Mouse (Mus musculus) bone marrow macrophage, adult 2 months (primary cell): ENCODE data around the gene Olfr820. TPM values are rescaled to one million over a fixed set of nuclear protein-coding genes. Genes with fewer than 3 reads are reported as not detected.
"Not testable (repeated sequence)": the region's sequence is repeated elsewhere in the genome, so short reads cannot be mapped to it uniquely, and the experiment has no call there.

Experiments used
- H3K27ac ChIP-seq: 2 replicates; pipeline ENCODE4 v1.5.1; 2012; ENCODE audit warnings: low read depth, low read length; ENCODE audit not compliant: insufficient read depth
- H3K4me1 ChIP-seq: 2 replicates; pipeline ENCODE4 v1.6.1; 2012; ENCODE audit warnings: low read length; ENCODE audit not compliant: control insufficient read depth, insufficient read depth
- H3K4me3 ChIP-seq: 2 replicates; pipeline ENCODE4 v1.5.1; 2012; ENCODE audit warnings: mild to moderate bottlenecking, low read length, moderate library complexity; ENCODE audit not compliant: insufficient read depth
- CTCF ChIP-seq: IDR thresholded peaks from 2 replicates; pipeline ENCODE4 v1.5.1; 2012; ENCODE audit warnings: low read depth, mild to moderate bottlenecking, low read length, moderate library complexity
- POLR2A ChIP-seq: IDR thresholded peaks from 2 replicates; pipeline ENCODE4 v1.6.1; 2012; ENCODE audit warnings: mild to moderate bottlenecking, low read depth, low read length, borderline replicate concordance
- polyA plus RNA-seq: library from polyadenylated mRNA; stranded (reverse); fragments of >200 nt; gene quantifications from 2 replicates; pipeline ENCODE4 v1.2.4, GENCODE M21; 2012; ENCODE audit not compliant: missing spikeins, insufficient read depth, insufficient read length

Gene Olfr820
- polyA plus RNA-seq = not detected in 2 replicates

DNA sequence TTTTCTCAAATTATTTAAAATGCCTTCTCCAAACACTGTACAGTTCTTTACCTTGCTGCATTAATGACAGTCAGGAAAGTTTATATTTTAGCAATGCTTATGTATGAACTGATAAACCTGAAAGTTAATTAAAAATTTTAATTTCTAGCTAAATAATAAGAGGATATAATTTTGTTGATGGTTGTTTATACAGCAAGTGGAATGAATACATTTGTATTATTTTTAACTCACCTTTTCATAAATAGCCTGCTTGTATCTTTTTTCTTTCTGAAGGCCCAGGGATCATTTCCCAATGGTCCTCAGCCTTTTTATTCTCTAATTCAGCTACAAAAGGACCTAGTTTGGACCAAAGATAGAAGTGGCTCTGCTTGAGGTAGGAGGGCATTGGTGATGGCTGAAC, at the start of gene Olfr820:
Olfr820 (plus strand) TSS at position 301 of the 400 bp plus-strand sequence.
- H3K27ac ChIP-seq = no peak within 1 kb of the TSS
- H3K4me3 ChIP-seq = no peak within 1 kb of the TSS
- no peaks in the 10 kb centered on the region for H3K4me1 ChIP-seq
- no peak for TF ChIP-seq POLR2A
- no peak for TF ChIP-seq CTCF

DNA sequence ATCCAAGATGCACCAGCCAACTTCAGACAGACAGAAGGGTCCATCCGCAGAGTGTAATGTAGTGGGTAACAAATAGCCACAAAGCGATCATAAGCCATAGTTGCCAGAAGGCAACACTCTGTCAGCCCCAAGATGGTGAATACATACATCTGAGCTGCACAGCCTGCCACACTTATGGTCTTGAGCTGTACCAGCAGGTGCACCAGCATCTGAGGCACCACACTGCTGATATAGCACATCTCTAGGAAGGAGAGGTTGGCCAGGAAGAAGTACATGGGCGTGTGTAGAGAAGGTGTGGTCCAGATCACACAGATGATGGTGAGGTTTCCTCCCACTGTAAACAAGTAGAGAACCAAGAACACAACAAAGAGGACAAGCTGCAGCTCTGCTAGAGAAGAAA, 46.2 kb upstream of the Olfr820 start:
- H3K4me1 ChIP-seq, H3K27ac ChIP-seq, H3K4me3 ChIP-seq: not testable (repeated sequence)

DNA sequence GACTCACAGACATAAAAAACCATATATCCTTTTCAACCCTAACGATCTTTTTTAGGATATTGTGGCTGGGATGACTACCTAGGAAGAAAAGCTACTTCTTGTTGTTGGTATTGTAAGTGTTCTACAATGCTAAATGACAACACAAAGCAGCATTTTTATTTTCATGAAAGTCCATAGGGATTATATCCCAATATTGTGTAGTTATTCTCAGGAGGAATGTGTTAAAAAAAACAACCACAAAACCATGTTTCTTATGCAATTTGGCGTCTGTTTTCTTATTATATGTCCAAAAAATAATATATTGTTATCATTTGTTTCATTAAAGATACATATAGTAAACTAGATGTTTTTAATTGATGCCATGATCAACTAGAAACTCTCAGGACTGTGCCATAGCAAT, 45.3 kb upstream of the Olfr820 start, which contains the start of gene Olfr819:
Olfr819 (minus strand) TSS at position 101 of the 400 bp plus-strand sequence.
- H3K4me1 ChIP-seq, H3K27ac ChIP-seq, H3K4me3 ChIP-seq: not testable (repeated sequence)

- not testable (repeated sequence) for H3K4me3 ChIP-seq, H3K27ac ChIP-seq
Observed at GRCm38 (mm10) chr10:129972994-129973393, 39.4 kb upstream of the Olfr820 start.

GRCm38 (mm10) chr10:129976040-129976439, 36.4 kb upstream of the Olfr820 start, which contains the start of gene Olfr247:
TSS of gene Olfr247 (minus strand) at chr10:129976140.
- H3K27ac ChIP-seq, H3K4me3 ChIP-seq, H3K4me1 ChIP-seq: not testable (repeated sequence)

More at GRCm38 (mm10) chr10:129972994-129973393, 39.4 kb upstream of the Olfr820 start:
- not testable (repeated sequence) for H3K4me1 ChIP-seq

- H3K4me3 ChIP-seq, H3K27ac ChIP-seq, H3K4me1 ChIP-seq: not testable (repeated sequence)
Observed at GRCm38 (mm10) chr10:129981867-129982266, 30.6 kb upstream of the Olfr820 start.

GRCm38 (mm10) chr10:129984962-129985361, 27.5 kb upstream of the Olfr820 start, which contains the start of gene Gm10310:
TSS of gene Gm10310 (minus strand) at chr10:129985062.
- not testable (repeated sequence) for H3K4me1 ChIP-seq, H3K4me3 ChIP-seq, H3K27ac ChIP-seq

- not testable (repeated sequence) for H3K27ac ChIP-seq, H3K4me1 ChIP-seq, H3K4me3 ChIP-seq
Observed at GRCm38 (mm10) chr10:130004104-130004503, 8.3 kb upstream of the Olfr820 start.

DNA sequence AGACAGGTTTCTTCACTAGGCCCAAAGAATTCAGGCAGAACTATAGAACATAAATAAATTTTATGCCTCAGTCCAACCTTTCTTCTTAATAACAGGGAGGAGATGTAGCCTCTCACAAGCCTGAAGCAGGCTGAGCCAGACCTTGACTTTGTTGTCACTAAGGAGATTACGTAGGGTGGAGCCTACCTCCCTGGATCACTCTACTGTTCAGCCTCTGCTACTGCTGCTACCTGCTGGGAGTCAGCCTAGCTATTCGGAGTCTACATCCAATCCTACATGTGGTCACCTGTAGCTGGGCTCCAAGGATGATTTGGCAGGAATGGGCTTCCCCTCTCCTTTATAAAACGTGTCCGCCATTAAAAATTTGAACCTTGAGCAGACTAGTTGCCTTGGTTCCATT, 7.1 kb upstream of the Olfr820 start:
- not testable (repeated sequence) for H3K27ac ChIP-seq, H3K4me3 ChIP-seq, H3K4me1 ChIP-seq

DNA sequence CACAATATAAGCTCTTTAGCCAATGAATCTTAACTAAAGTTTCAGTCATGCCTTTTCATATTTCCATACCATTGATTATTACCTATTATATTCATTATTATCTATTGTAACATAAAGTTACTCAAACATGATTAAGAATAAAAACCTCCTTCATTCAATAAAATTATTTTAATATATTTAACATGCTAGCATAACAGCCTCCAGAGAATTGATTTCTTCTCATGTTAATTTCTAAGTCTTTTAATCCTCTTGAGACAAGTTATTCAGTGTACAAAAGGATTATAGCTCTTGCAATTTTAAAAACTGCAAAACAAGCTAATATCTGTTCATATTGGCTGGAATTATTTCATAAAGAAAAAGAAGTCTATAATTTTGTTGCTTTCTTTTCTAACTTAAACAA, 17.6 kb downstream of the Olfr820 start, which contains the start of gene Olfr821:
Olfr821 (plus strand) TSS at position 301 of the 400 bp plus-strand sequence.
- Histone ChIP-seq H3K4me3 (no peak within 1 kb of the TSS), H3K4me1 (no peaks in the 10 kb centered on the region), H3K27ac (no peak within 1 kb of the TSS)
- TF ChIP-seq POLR2A = no peak
- TF ChIP-seq CTCF = no peak

DNA sequence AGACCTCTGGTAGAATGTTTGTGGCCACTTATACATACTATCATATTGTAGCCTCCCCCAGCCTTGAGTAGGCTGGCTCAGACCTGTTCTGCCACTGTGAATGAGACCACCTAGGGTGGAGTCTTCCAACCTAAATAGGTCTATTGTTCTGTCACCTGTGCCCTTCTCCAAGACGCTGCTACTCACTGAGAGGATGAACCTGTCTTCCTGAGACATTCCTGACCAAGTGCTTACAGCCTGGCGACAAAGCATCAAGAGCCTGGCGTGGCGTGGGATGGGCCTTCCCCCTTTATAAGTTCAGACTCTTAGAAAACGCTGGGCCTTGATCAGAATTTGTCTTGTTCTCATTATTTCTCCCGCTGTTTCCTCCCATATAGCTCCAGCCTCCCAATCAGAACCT, 24.7 kb downstream of the Olfr820 start:
- no peak overlapping the region for H3K27ac ChIP-seq
- H3K4me1 ChIP-seq = no peaks in the 10 kb centered on the region
- no peak overlapping the region for H3K4me3 ChIP-seq
- TF ChIP-seq CTCF (no peak), POLR2A (no peak)

Other genes starting within 250 kb of the Olfr820 start
- 0.17 TPM in 1 of 2 replicates, not detected in the other for gene Olfr808, start 247.1 kb upstream of the Olfr820 start, polyA plus RNA-seq
- not detected in 2 replicates for gene Olfr809, start 238.0 kb upstream of the Olfr820 start, polyA plus RNA-seq
- not detected in 2 replicates for gene Olfr810, start 217.7 kb upstream of the Olfr820 start, polyA plus RNA-seq
- gene Olfr811, start 208.2 kb upstream of the Olfr820 start, polyA plus RNA-seq = not detected in 2 replicates
- not detected in 2 replicates for gene Olfr812, start 166.5 kb upstream of the Olfr820 start, polyA plus RNA-seq
- not detected in 2 replicates for gene Olfr813, start 157.3 kb upstream of the Olfr820 start, polyA plus RNA-seq
- 0.23 TPM in 1 of 2 replicates, not detected in the other for gene Olfr814, start 132.8 kb upstream of the Olfr820 start, polyA plus RNA-seq
- gene Olfr815, start 106.8 kb upstream of the Olfr820 start, polyA plus RNA-seq = not detected in 2 replicates
- not detected in 2 replicates for gene Olfr816, start 97.0 kb upstream of the Olfr820 start, polyA plus RNA-seq
- gene Olfr818, start 63.5 kb upstream of the Olfr820 start, polyA plus RNA-seq = not detected in 2 replicates
- gene Olfr819, start 45.4 kb upstream of the Olfr820 start, polyA plus RNA-seq = not detected in 2 replicates
- not detected in 2 replicates for gene Olfr247, start 36.5 kb upstream of the Olfr820 start, polyA plus RNA-seq
- gene Gm10310, start 27.6 kb upstream of the Olfr820 start, polyA plus RNA-seq = not detected in 2 replicates
- 0.41 TPM in 1 of 2 replicates, not detected in the other for gene Olfr821, start 17.7 kb downstream of the Olfr820 start, polyA plus RNA-seq
- gene Olfr822, start 58.6 kb downstream of the Olfr820 start, polyA plus RNA-seq = not detected in 2 replicates
- not detected in 2 replicates for gene Olfr823, start 102.8 kb downstream of the Olfr820 start, polyA plus RNA-seq
- gene Olfr824, start 117.4 kb downstream of the Olfr820 start, polyA plus RNA-seq = not detected in 2 replicates
- gene Olfr825, start 154.1 kb downstream of the Olfr820 start, polyA plus RNA-seq = not detected in 2 replicates
- gene Olfr826, start 171.6 kb downstream of the Olfr820 start, polyA plus RNA-seq = not detected in 2 replicates
- not detected in 2 replicates for gene Olfr827, start 201.8 kb downstream of the Olfr820 start, polyA plus RNA-seq